Mouse (Mus musculus) megakaryocyte, embryonic 14.5 days (primary cell): ENCODE data around the gene Ddx18.

Source experiments
- FLI1 ChIP-seq: IDR thresholded peaks from 2 replicates; pipeline ENCODE4 v1.6.1; 2012; ENCODE audit warnings: low read length, inconsistent platforms, mixed read lengths
- GATA1 ChIP-seq: IDR thresholded peaks from 3 replicates; pipeline ENCODE4 v1.6.1; 2012; ENCODE audit warnings: mixed read lengths, low read length, inconsistent platforms, borderline replicate concordance

GRCm38 (mm10) chr1:121601084-121601483 lies 33.3 kb upstream of the Ddx18 start:
- no peak for TF ChIP-seq GATA1
- no peak for TF ChIP-seq FLI1
